Mouse (Mus musculus): ENCODE results near the gene Zfp595.
"Not testable (repeated sequence)": the region's sequence is repeated elsewhere in the genome, so short reads cannot be mapped to it uniquely, and the experiment has no call there.

The Zfp595 gene

DNA sequence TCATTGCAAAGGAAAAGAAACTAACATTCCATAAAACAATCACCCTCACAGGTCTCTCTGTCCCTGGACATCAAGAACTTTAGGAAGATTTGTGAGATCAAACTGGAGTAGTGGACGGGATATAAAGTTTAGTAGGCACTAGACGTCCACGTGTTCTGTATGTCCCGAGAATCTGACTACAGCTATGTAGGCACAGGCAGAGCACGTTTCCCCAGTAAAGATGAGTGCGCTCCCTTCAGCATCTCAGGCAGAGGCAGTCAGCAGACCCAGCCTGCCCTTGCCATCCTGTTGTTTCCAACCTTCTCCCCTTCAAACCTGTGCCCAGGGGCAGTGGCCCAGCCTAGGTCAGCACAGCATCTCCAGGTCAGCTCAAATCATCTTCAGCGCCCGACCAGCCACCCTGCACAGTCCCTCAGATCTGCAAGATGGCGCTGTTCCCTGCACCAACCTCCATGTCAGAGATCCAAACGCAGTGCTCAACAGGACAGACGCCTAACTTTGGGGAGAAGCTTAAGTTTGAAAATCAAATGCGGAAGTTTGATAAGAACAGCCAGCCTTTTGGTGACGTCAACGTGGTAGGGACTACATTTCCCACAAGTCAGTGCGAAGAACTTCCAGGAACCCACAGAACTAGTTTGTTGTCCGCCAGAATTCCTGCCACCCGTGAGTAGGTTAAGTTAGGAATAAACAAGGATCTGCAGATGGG lies at the start of gene Zfp595:
TSS of gene Zfp595 (minus strand) at position 552 of the 706 bp plus-strand sequence.
- DNase-seq (ENCODE audit: low spot score in 2 of 2) = peak; percentile 61

DNA sequence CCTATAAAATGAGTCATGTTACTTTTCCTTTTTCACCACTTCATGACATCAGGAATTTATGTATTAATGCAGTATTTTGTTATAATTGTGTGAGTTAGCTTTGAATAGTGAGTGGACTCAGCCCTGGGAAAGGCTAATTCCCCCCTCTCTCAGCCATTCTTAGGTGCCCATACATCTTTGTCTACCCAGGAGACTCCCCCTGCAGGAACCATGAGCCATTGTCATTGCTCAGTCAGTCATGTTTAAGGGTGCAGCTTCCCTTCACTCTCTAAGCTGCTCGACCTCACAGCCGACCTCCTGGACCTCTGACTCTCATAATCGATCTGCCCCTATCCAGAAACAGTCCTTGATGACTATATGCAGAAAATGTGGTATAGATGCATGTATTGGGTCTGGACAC lies 43.9 kb upstream of the Zfp595 start:
- DNase-seq (ENCODE audit: low spot score in 2 of 2) = not testable (repeated sequence)

DNA sequence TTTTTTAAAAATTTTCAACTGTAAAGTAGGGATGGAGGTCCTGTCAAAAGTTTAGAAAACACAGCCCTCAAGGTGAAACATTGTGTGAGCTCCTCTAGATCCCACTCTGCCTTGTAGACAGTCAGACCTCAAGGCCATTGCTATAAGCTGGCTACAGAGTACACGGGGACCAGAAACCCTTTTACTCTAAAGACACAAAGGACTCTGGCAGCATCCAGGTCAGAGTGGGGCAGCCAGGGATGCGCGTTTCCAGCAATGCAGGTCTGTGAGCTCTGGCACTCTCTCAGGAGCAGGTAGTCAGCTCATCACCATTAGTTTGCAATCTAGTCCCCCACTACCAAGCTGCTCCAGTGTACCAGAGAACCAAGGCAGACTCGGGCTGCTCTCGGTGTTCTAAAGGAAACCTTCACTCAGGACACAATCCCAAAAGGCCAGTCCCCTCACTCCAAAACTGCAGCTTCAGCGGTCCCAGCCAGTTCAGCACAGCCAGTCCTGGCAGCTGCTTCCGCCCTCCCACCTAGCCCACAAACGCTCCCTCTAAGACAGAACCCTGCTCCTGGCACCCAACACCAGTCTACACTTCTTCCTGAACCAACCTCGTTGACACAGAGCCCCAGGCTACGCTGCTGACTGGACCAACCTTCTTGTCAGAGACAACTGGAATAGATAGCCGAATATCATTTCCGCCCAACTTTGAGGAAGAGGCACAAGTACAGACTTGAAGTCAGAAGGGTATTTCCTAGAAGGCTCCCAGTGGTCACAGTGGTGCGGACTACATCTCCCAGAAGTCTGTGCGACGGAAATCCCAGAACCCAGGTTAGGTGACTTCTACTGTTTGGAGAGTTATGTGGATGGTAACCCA lies 42.9 kb upstream of the Zfp595 start, which contains the start of the genes Gm28041 and Zfp456:
TSS of gene Gm28041 (minus strand) at position 684 of the 862 bp plus-strand sequence.
TSS of gene Zfp456 (minus strand) at position 761 of the 862 bp plus-strand sequence.
- DNase-seq (ENCODE audit: low spot score in 2 of 2) = peak; percentile 24 to 26

DNA sequence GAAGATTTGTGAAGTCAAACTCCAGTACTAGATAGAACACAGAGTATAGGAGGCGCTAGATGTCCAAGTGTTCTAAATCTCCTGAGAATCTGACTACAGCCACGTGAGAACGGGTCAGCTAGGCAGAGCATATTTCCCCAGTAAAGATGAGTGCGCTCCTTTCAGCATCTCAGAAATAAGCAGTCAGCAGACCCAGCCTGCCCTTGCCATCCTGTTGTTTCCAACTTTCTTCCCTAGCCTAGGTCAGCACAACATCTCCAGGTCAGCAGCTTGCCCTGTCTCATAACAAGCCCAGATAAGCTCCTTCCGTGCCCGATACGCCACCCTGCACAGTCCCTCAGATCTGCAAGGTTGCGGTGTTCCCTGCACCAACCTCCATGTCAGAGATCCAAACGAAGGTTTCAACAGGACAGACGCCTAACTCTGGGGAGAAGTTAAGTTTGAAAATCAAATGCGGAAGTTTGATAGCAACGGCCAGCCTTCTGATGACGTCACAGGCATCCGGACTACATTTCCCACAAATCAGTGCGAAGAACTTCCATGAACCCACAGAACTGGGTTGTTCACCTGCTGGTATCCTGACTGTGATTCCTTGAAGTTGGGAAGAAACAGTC lies 27.9 kb upstream of the Zfp595 start, which contains the start of the genes Gm28044 and Zfp953:
TSS of gene Gm28044 (minus strand) at position 406 of the 614 bp plus-strand sequence.
TSS of gene Zfp953 (minus strand) at position 475 of the 614 bp plus-strand sequence.
- DNase-seq (ENCODE audit: low spot score in 2 of 2) = peak; percentile 72 to 81

DNA sequence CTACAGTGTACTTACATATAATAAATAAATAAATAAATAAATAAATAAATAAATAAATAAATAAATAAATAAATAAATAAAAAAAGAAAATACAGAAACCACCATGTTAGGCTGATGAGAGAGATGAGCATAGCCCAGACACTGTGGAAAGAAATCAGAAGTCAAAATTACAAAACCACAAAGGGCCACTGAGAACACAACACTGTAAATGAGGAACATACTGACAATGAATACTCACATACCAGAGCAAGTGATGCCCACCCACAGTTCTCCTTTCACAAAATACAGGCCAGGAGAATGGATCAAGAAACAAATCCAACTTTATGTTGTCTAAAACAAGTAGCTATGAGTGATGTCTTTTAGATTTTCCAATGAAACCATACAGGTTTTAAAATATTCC lies 19.5 kb upstream of the Zfp595 start:
- DNase-seq (ENCODE audit: low spot score in 2 of 2) = no peak

DNA sequence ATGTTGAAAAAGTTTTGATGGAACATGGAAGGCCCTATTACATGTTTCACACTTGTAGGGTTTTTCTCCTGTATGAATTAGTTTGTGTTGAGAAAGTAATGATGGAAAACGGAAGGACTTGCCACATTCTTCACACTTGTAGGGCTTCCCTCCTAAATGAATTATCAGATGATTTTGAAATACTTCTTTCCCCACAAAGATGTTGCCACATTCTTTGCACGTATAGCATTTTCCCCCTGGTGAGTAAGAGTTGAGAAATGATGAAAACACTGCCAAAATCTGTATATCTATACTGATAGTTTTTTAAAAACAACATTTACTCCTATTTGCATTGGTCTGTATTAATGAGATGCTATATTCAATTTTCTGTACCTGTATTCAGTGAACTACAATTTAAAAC lies 11.1 kb upstream of the Zfp595 start:
- no peak for DNase-seq (ENCODE audit: low spot score in 2 of 2)

DNA sequence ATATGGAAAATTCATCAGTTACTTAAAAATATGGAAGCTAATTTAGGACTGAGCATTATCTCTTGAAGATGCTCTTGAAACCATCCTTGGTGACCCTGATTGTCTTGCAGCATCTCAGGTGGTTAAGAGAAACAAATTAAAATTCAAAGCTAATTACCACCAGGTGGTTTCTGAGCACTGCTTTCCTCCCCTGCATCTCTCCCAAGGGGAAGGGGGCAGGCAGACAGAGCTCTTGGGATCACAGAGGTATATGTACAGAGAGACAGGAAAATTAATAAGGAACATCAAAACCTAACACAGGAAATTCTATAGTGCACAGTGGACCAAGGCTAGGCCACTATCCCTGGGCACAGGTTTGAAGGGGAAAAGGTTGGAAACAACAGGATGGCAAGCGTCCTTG lies 507 bp upstream of the Zfp595 start:
- no peak for DNase-seq (ENCODE audit: low spot score in 2 of 2)

DNA sequence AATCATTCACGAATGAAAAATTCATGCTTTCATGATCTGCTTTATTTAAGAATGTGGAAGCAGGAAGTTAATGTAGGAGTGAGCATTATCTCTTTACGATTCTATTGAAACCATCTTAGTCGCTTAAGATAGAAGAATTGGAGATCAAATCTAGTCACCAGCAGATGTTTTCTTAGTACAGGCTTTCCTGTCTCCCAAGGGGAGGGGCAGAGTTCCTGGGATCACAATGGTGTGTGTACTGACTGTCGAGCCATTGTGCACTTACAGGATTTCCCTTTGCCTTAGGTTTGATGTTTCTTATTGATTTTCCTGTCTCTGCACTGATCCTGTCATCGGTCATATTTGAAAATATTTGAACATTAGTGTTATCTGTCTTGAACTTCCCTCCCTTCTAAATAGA lies 25.7 kb downstream of the Zfp595 start:
- DNase-seq (ENCODE audit: low spot score in 2 of 2) = no peak

DNA sequence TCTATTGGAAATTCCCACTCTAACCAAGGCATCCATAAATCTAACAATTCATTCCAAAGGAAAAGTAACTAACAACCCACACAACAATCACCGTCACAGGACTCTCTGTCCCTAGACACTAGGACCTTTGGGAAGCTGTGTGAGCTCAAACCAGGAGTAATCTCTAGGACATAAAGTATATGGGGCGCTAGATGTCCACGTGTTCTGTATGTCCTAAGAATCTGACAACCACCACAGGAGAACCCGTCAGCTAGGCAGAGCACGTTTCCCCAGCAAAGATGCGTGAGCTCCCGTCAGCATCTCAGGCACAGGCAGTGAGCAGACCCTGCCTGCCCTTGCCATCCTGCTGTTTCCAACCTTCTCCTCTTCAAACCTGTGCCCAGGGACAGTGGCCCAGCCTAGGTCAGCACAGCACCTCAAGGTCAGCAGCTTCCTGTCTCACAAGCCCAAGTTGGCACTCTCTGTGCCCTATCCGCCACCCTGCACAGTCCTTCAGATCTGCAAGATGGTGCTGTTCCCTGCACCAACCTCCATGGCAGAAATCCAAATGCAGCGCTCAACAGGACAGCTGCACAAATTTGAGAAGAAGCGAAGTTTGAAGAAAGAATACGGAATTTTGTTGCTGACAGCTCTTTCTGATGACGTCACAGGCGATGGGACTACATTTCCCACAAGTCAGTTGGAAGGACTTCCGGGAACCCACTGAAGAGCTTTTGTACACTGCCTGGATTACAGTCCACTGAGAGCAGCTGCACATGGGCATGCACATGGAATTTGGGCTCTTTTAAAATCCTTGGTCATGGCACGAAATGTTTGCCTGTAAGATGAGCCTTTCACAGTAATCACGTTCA lies 26.3 kb downstream of the Zfp595 start, which contains the start of gene Zfp457:
TSS of gene Zfp457 (minus strand) at position 664 of the 851 bp plus-strand sequence.
- DNase-seq (ENCODE audit: low spot score in 2 of 2) = peak; percentile 75 to 84

DNA sequence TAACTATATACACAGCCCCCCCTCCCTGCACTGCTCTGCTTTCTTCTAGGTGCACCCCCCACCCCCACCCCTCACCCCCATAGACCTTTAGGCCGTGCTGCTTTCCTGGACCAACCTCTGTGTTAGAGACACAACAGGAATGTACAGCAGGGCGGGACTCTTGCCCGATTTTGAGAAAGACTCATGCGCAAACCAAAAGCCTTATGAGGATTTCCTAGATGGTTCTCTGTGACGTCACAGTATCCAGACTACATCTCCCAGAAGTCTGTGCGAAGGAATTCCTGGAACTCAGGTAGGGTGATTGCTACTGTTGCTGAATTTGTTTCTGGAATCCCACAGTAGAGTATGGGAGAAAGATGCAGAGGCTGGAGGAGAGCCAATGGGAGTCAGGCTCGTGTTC lies 54.1 kb downstream of the Zfp595 start, which contains the start of gene Zfp458:
TSS of gene Zfp458 (minus strand) at position 153 of the 400 bp plus-strand sequence.
- no peak for DNase-seq (ENCODE audit: low spot score in 2 of 2)

DNA sequence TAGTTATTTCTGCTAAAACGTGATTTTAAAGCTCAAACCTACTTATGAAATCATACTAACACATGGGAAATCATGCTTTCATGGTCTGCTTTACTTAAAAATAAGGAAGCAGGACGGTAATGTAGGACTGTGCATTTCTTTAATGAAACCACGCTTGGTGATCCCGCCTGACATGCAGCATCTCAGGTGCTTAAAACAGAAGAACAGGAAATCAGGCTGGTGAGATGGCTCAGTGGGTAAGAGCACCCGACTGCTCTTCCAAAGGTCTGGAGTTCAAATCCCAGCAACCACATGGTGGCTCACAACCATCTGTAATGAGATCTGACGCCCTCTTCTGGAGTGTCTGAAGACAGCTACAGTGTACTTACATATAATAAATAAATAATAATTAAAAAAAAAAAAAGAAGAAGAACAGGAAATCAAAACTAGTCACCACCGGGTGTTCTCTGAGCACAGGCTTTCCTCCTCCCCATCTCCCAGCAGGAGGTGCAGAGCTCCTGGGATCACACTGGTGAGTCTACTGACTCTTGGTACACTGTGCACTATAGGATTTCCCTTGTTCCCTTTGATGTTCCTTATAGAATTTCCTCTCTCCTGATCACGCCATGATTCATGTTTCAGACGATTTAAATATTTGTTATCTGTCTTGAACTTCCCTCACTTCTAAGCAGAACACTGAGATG lies 62.8 kb downstream of the Zfp595 start:
- DNase-seq (ENCODE audit: low spot score in 2 of 2) = not testable (repeated sequence)

DNA sequence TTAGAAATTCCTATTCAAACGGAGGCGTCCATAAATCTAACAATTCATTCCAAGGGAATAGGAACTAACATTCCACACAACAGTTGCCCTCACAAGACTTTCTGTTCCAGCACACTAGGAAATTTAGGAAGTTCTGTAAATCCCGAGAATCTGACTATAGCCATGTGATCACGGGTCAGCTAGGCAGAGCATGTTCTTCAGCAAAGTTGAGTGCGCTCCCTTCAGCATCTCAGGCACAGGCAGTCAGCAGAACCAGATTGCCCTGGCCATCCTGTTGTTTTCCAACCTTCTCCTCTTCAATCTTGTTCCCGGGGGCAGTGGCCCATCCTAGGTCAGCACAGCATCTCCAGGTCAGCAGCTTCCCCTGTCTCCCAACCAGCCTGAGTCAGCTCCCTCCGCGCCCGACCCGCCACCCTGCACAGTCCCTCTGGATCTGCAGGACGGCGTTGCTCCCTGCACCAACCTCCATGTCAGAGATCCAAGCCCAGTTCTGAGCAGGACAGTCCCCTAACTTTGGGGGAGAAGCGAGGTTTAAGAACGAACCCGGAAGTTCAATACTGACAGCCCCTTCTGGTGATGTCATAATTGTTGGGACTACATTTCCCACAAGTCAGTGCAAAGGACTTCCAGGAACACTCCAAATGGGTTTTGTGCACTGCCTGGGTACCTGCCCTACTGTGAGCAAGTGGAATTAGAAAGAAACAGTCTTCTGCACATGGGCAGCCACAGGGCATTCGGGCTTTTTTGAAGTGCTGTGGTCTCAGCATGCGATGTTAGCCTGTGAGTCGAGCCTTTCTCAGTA lies 63.6 kb downstream of the Zfp595 start:
- DNase-seq (ENCODE audit: low spot score in 2 of 2) = peak; percentile 55
